In the genomic region with DNA sequence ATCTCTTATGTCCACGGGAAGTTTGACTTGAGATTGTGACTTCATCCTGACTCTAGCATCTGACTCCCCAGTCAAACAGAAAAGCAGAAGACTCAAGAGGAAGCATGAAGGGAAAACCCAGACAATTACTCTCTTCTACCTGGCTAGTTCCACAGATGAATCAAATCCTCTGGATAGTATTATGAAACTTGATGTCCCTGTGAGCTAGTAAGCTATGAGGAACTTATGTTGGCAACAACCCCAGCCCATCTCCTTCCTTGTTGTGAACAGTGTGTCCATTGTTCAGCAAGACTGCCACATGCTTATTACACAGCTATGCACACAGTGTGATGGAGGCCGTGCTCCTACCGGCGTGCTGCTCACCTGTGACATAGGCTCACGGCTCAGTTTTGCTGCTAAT, we compare ENCODE assay signal across 15 mouse cellular contexts.
"Had no signal": no experiment of that assay in that cellular context is flagged by ENCODE, and none has a peak within 500 bp of the region (broad histone marks: within the 10 kb centered on the region; RNA-seq: fewer than 3 reads in every experiment).

No protein-coding gene starts in this region.

- H3K36me3 ChIP-seq: kidney, embryonic 15.5 days; limb, embryonic 10.5 days; liver, embryonic 15.5 days; midbrain, embryonic 10.5 days; neural tube, embryonic 12.5 days had no signal

- H3K4me3 ChIP-seq: kidney, embryonic 15.5 days; limb, embryonic 10.5 days; liver, embryonic 15.5 days; midbrain, embryonic 10.5 days; neural tube, embryonic 12.5 days had no signal

- H3K4me1 ChIP-seq: liver, embryonic 15.5 days; neural tube, embryonic 12.5 days had no signal

- H3K9ac ChIP-seq: kidney, embryonic 15.5 days; liver, embryonic 15.5 days; lung, embryonic 14.5 days; neural tube, embryonic 12.5 days had no signal

- H3K4me2 ChIP-seq: kidney, embryonic 15.5 days; liver, embryonic 11.5 days; liver, embryonic 15.5 days; lung, embryonic 14.5 days; neural tube, embryonic 12.5 days had no signal

- DNase-seq: kidney, adult 18-20 months; kidney, postnatal 14 days; lung, embryonic 14.5 days; lung, postnatal 10 days; midbrain, embryonic 14.5 days; retina, postnatal 1 day; right cerebral cortex, postnatal 14 days; thymus, postnatal 25 days had no signal

- H3K27ac ChIP-seq: kidney, embryonic 15.5 days; limb, embryonic 10.5 days; liver, embryonic 15.5 days; macrophage; midbrain, embryonic 10.5 days; neural tube, embryonic 12.5 days had no signal

- H3K9me3 ChIP-seq: kidney, embryonic 15.5 days; limb, embryonic 10.5 days; liver, embryonic 15.5 days; midbrain, embryonic 10.5 days; neural tube, embryonic 12.5 days had no signal

- H3K27me3 ChIP-seq: kidney, embryonic 15.5 days; liver, embryonic 15.5 days; neural tube, embryonic 12.5 days had no signal
